Mouse (Mus musculus) layer of hippocampus, adult 8-10 months (tissue): Measurements from ENCODE around the gene Gm8298. TPM values are rescaled to one million over a fixed set of nuclear protein-coding genes. Genes with fewer than 3 reads are reported as not detected.
"Not testable (repeated sequence)": the region's sequence is repeated elsewhere in the genome, so short reads cannot be mapped to it uniquely, and the experiment has no call there.

ENCODE experiments used
- DNase-seq, 2 experiments: peaks; one replicate each; pipeline ENCODE4 v3.0.0; 2022; ENCODE audit warnings: low spot score in 2 of 2
- total RNA-seq, 4 experiments: library from RNA; stranded (reverse); gene quantifications; 2 replicates each; pipeline ENCODE4 v1.2.4; 2022

Gm8298 gene
- not detected for total RNA-seq

GRCm38 (mm10) chr3:59860751-59861150 lies at the start of gene Gm8298:
Gene Gm8298, plus strand, starts transcription at chr3:59861051.
- no peak for DNase-seq

DNA sequence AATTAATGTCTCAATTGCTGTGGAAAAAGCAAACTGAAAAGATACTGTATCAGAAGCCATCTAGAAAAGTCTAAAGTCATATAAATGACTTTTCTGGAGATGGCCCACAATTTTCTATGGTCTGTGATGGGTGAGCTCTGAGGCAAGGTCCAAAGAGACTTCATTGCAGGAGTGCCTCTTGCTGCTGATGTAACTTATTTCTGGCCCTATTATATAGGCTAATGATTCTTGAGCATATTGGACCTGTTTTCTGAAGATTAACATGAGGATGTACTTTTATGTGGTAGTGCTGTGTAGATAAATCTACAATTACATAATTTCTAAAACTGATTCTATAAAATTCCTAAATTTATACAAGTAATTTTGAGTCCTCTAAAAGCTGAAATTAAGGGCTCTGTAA lies 47.7 kb upstream of the Gm8298 start:
- DNase-seq: no peak

DNA sequence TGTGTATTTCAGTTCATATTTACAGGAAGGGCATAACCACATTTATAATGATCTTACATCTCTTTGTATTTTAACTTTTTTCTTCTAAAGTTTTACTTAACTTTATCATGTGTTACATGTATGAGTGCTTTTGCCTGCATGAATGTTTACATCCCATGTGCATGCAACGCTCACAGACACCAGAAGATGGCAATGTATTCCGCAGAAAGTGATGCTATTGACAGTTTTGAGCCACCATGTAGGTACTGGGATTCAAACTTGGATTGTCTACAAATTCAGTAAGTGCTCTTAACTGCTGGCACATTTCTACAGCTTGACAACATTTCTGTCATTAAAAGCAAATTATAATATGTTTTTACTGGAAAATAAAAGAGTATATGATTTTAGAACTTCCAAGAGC lies 9.9 kb downstream of the Gm8298 start:
- DNase-seq: peak in 1 of 2 experiments; percentile 8

GRCm38 (mm10) chr3:59877601-59878000 lies 16.8 kb downstream of the Gm8298 start:
- DNase-seq: not testable (repeated sequence)

GRCm38 (mm10) chr3:59879801-59880554 lies 19.1 kb downstream of the Gm8298 start:
- not testable (repeated sequence) for DNase-seq

DNA sequence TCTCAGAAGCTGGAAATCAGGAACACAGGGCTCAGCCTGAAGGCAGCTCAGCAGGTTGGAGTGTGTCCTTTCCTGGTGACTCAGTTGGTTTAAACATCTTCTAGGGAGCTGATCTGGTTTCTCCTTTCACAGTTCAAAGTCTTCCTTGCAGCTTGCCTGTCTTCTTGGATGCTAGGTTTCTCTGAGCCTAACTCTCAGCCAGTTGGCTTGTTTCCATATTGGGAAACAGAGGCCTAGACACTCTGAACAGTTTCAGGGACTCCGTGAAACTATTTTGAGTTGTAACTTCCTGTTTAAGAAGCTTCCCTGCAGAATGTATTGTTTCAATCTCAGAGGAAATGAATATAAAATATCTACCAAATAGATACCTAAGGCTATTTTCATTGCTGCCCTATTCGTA lies 32.4 kb downstream of the Gm8298 start:
- no peak for DNase-seq

- no peak for DNase-seq
Observed at GRCm38 (mm10) chr3:59924914-59925313, 64.1 kb downstream of the Gm8298 start, which contains the start of gene C130079G13Rik. Gene C130079G13Rik, plus strand, starts transcription at chr3:59925214.

Other genes starting within 250 kb of the Gm8298 start
- gene Gm5538, start 131.3 kb upstream of the Gm8298 start, total RNA-seq: not detected
- not detected for gene C130079G13Rik, start 64.2 kb downstream of the Gm8298 start, total RNA-seq
- gene Aadacl2, start 145.7 kb downstream of the Gm8298 start, total RNA-seq: not detected
- not detected for gene Aadac, start 164.7 kb downstream of the Gm8298 start, total RNA-seq
- gene Sucnr1, start 220.8 kb downstream of the Gm8298 start, total RNA-seq: not detected